Mouse (Mus musculus) intestine, embryonic 16.5 days (tissue): ENCODE results near the gene Col25a1. TPM values are rescaled to one million over a fixed set of nuclear protein-coding genes. Genes with fewer than 3 reads are reported as not detected.
A peak's percentile ranks its signal among the peaks of the same experiment; 100 is the strongest.

ENCODE experiments used
- ATAC-seq: fragments of 200-750 bp; cut with Nextera tagmentation; 2 replicates; pipeline ENCODE4 v1.8.0; 2017; ENCODE audit warnings: moderate TSS enrichment, moderate library complexity
- H3K27ac ChIP-seq: fragments of 300-500 bp; sonication (generic); 2 replicates; pipeline ENCODE4 v1.5.1; 2014; ENCODE audit warnings: mild to moderate bottlenecking, low read length
- H3K27me3 ChIP-seq: fragments of 300-500 bp; sonication (generic); replicated peaks from 2 replicates; pipeline ENCODE4 v1.6.1; 2014; ENCODE audit warnings: low read length, control low read depth, mixed read lengths; ENCODE audit not compliant: control insufficient read depth, insufficient read depth
- H3K36me3 ChIP-seq: fragments of 300-500 bp; sonication (generic); 2 replicates; pipeline ENCODE4 v1.6.1; 2014; ENCODE audit warnings: low read length, control low read depth; ENCODE audit not compliant: control insufficient read depth, insufficient read depth
- H3K4me1 ChIP-seq: fragments of 300-500 bp; sonication (generic); 2 replicates; pipeline ENCODE4 v1.6.1; 2014; ENCODE audit warnings: low read length, control low read depth, mixed read lengths; ENCODE audit not compliant: control insufficient read depth, insufficient read depth
- H3K4me2 ChIP-seq: fragments of 300-500 bp; sonication (generic); 2 replicates; pipeline ENCODE4 v1.6.1; 2014; ENCODE audit warnings: low read depth, low read length, control low read depth
- H3K4me3 ChIP-seq: fragments of 300-500 bp; sonication (generic); 2 replicates; pipeline ENCODE4 v1.5.1; 2014; ENCODE audit warnings: mild to moderate bottlenecking, low read length
- H3K9ac ChIP-seq: fragments of 300-500 bp; sonication (generic); 2 replicates; pipeline ENCODE4 v1.6.1; 2014; ENCODE audit warnings: low read depth, low read length
- H3K9me3 ChIP-seq: fragments of 300-500 bp; sonication (generic); 2 replicates; pipeline ENCODE4 v1.6.1; 2016; ENCODE audit warnings: low read length, control low read depth; ENCODE audit not compliant: control insufficient read depth
- WGBS: fragments of 180-500 bp; shearing (Covaris S2); extraction: QIAGEN DNeasy Blood & Tissue Kit; methylation state at CpG from one replicate; pipeline ENCODE4 v1.1.7; 2014; 5-methylcytosine and 5-hydroxymethylcytosine counted together
- polyA plus RNA-seq: library from polyadenylated mRNA; unstranded; fragments of >200 nt; fragmentation: Nextera tagmentation; extraction: Ambion mirVana; gene quantifications from 2 replicates; pipeline ENCODE4 v1.2.1, GENCODE M21; 2015

Gene Col25a1
- polyA plus RNA-seq, 1 experiment from 2014 or later: 1.4 TPM

GRCm38 (mm10) chr3:130482513-130482912 lies 351.2 kb downstream of the Col25a1 start:
- Histone ChIP-seq H3K27ac (no peak overlapping the region), H3K36me3 (no peaks in the 10 kb centered on the region), H3K4me3 (no peak overlapping the region), H3K4me1 (no peaks in the 10 kb centered on the region), H3K27me3 (no peaks in the 10 kb centered on the region), H3K9ac (no peak overlapping the region), H3K9me3 (no peaks in the 10 kb centered on the region), H3K4me2 (no peak overlapping the region)
- WGBS: 91% methylated on average over 8 of the region's 8 CpGs
- ATAC-seq: no peak

- ATAC-seq: no peak
- Histone ChIP-seq H3K4me1 (no peaks in the 10 kb centered on the region), H3K27ac (no peak overlapping the region), H3K9ac (no peak overlapping the region), H3K4me2 (no peak overlapping the region), H3K36me3 (no peaks in the 10 kb centered on the region), H3K27me3 (no peaks in the 10 kb centered on the region), H3K9me3 (no peaks in the 10 kb centered on the region), H3K4me3 (no peak overlapping the region)
- 79% methylated on average over 4 of the region's 4 CpGs for WGBS
Measured at GRCm38 (mm10) chr3:130488839-130489238, 357.5 kb downstream of the Col25a1 start.

GRCm38 (mm10) chr3:130494192-130494591 lies 362.9 kb downstream of the Col25a1 start:
- ATAC-seq: no peak
- WGBS: 62% methylated on average over 1 of the region's 1 CpGs
- H3K4me1 ChIP-seq: no peaks in the 10 kb centered on the region
- H3K27ac ChIP-seq: no peak overlapping the region
- H3K4me2 ChIP-seq: no peak overlapping the region
- H3K36me3 ChIP-seq: no peaks in the 10 kb centered on the region
- no peaks in the 10 kb centered on the region for H3K9me3 ChIP-seq
- H3K9ac ChIP-seq: no peak overlapping the region
- H3K4me3 ChIP-seq: no peak overlapping the region
- no peaks in the 10 kb centered on the region for H3K27me3 ChIP-seq

- H3K4me2 ChIP-seq: no peak overlapping the region
- H3K4me3 ChIP-seq: no peak overlapping the region
- no peak overlapping the region for H3K9ac ChIP-seq
- no peaks in the 10 kb centered on the region for H3K36me3 ChIP-seq
- no peaks in the 10 kb centered on the region for H3K27me3 ChIP-seq
- no peaks in the 10 kb centered on the region for H3K9me3 ChIP-seq
- no peak overlapping the region for H3K27ac ChIP-seq
- 82% methylated on average over 20 of the region's 20 CpGs for WGBS
- no peaks in the 10 kb centered on the region for H3K4me1 ChIP-seq
- ATAC-seq: no peak
Measured at GRCm38 (mm10) chr3:130494665-130495396, 363.5 kb downstream of the Col25a1 start.

- H3K4me3 ChIP-seq: no peak overlapping the region
- H3K9ac ChIP-seq: no peak overlapping the region
- no peaks in the 10 kb centered on the region for H3K36me3 ChIP-seq
- no peaks in the 10 kb centered on the region for H3K27me3 ChIP-seq
- no peak overlapping the region for H3K27ac ChIP-seq
- WGBS: 72% methylated on average over 2 of the region's 2 CpGs
- no peak overlapping the region for H3K4me2 ChIP-seq
- H3K4me1 ChIP-seq: no peaks in the 10 kb centered on the region
- H3K9me3 ChIP-seq: no peaks in the 10 kb centered on the region
- ATAC-seq: no peak
Measured at GRCm38 (mm10) chr3:130497036-130497435, 365.7 kb downstream of the Col25a1 start.

GRCm38 (mm10) chr3:130501713-130502112 lies 370.4 kb downstream of the Col25a1 start:
- Histone ChIP-seq H3K4me1 (no peaks in the 10 kb centered on the region), H3K4me3 (no peak overlapping the region), H3K27ac (no peak overlapping the region), H3K9me3 (no peaks in the 10 kb centered on the region), H3K4me2 (no peak overlapping the region), H3K9ac (no peak overlapping the region), H3K36me3 (no peaks in the 10 kb centered on the region), H3K27me3 (no peaks in the 10 kb centered on the region)
- WGBS: 75% methylated on average over 3 of the region's 3 CpGs
- ATAC-seq: no peak

GRCm38 (mm10) chr3:130508330-130508729 lies 377.0 kb downstream of the Col25a1 start:
- H3K4me2 ChIP-seq: no peak overlapping the region
- H3K4me1 ChIP-seq: no peaks in the 10 kb centered on the region
- no peaks in the 10 kb centered on the region for H3K27me3 ChIP-seq
- no peak overlapping the region for H3K27ac ChIP-seq
- WGBS: 88% methylated on average over 2 of the region's 2 CpGs
- no peak for ATAC-seq
- no peak overlapping the region for H3K4me3 ChIP-seq
- H3K9me3 ChIP-seq: no peaks in the 10 kb centered on the region
- H3K36me3 ChIP-seq: no peaks in the 10 kb centered on the region
- H3K9ac ChIP-seq: no peak overlapping the region

GRCm38 (mm10) chr3:130518457-130518879 lies 387.2 kb downstream of the Col25a1 start:
- Histone ChIP-seq H3K27me3 (no peaks in the 10 kb centered on the region), H3K4me1 (peaks cover 3% of the 10 kb centered on the region; the same call in 1 of the 2 replicates), H3K27ac (no peak overlapping the region), H3K9ac (no peak overlapping the region), H3K4me2 (no peak overlapping the region), H3K36me3 (no peaks in the 10 kb centered on the region), H3K4me3 (no peak overlapping the region), H3K9me3 (no peaks in the 10 kb centered on the region)
- ATAC-seq: no peak
- 73% methylated on average over 9 of the region's 9 CpGs for WGBS

GRCm38 (mm10) chr3:130521834-130522476 lies 390.7 kb downstream of the Col25a1 start:
- Histone ChIP-seq H3K27me3 (no peaks in the 10 kb centered on the region), H3K36me3 (no peaks in the 10 kb centered on the region), H3K4me2 (no peak overlapping the region), H3K4me3 (no peak overlapping the region), H3K27ac (no peak overlapping the region), H3K9ac (no peak overlapping the region), H3K9me3 (no peaks in the 10 kb centered on the region), H3K4me1 (peaks cover 3% of the 10 kb centered on the region; the same call in 1 of the 2 replicates)
- peak; percentile 99 for ATAC-seq
- WGBS: 70% methylated on average over 9 of the region's 9 CpGs
